Comparison of ENCODE assay signal across 8 mouse cellular contexts in the genomic region with DNA sequence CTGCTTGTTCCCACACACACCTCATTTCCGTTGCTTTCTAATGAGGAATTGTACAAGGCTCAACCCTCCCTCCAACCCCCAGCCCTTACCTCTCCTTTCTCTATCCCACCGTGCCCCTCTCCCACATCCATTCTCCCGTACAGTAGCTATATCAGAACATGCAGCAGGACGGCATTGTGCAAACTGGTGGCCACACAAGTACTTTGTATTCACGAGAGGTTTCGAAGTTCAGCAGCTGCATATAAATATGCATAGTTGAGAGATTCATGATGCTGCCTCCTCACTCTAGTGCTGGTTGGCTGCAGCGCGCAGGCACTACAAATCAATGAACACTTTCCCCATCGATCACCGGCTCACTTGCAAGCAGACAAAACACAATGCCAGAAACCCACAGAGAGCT.
DNase-seq lines count a peak whose midpoint lies in the region; ATAC-seq and TF ChIP-seq lines count a peak whose summit lies in the region.
"Had no signal": no experiment of that assay in that cellular context is flagged by ENCODE, and none has a peak within 500 bp of the region (broad histone marks: within the 10 kb centered on the region; RNA-seq: fewer than 3 reads in every experiment).

No protein-coding gene starts in this region.

- peak; percentile 74 for DNase-seq in brain, embryonic 18.5 days (ENCODE audit: low read depth, low spot score)
- DNase-seq in urinary bladder, adult 18-20 months (ENCODE audit: low spot score in 2 of 2): no peak
- DNase-seq in ovary, adult 18-20 months (ENCODE audit: low spot score): no peak
- DNase-seq in spleen, adult 12 weeks (ENCODE audit: low spot score): no peak

- 0 out of 2 replicates have a peak overlapping the region, but pooled peaks have one; percentile 2 for H3K27ac ChIP-seq in cortical plate, adult 2 months (ENCODE audit: insufficient read depth, low read length)
- H3K27ac ChIP-seq in hindbrain, embryonic 16.5 days (ENCODE audit: low read depth, low read length): peak overlapping the region; percentile 93
- peak overlapping the region; percentile 96 for H3K27ac ChIP-seq in midbrain, embryonic 13.5 days
- H3K27ac ChIP-seq: heart, embryonic 13.5 days had no signal

- 13% methylated on average over 10 of the region's 10 CpGs for whole genome bisulfite sequencing in hindbrain, embryonic 16.5 days
- 16% methylated on average over 10 of the region's 10 CpGs for WGBS in midbrain, embryonic 13.5 days

- peak; percentile 90 for ATAC-seq in hindbrain, embryonic 16.5 days
- peak; percentile 96 for ATAC-seq in midbrain, embryonic 13.5 days

- no peaks in the 10 kb centered on the region for H3K36me3 ChIP-seq in hindbrain, embryonic 16.5 days (ENCODE audit: control insufficient read depth, insufficient read depth, low read length)
- H3K36me3 ChIP-seq in midbrain, embryonic 13.5 days: no peaks in the 10 kb centered on the region

- H3K4me1 ChIP-seq in cortical plate, adult 2 months (ENCODE audit: control insufficient read depth, insufficient read depth, low read length): no peaks in the 10 kb centered on the region
- H3K4me1 ChIP-seq in hindbrain, embryonic 16.5 days (ENCODE audit: control insufficient read depth, insufficient read depth, low read depth, low read length): peaks cover 4% of the 10 kb centered on the region; the same call in 1 of the 2 replicates
- peaks cover 30% of the 10 kb centered on the region for H3K4me1 ChIP-seq in midbrain, embryonic 13.5 days (replicated peaks)
- H3K4me1 ChIP-seq: heart, embryonic 13.5 days had no signal

- no peaks in the 10 kb centered on the region for H3K27me3 ChIP-seq in hindbrain, embryonic 16.5 days (replicated peaks; ENCODE audit: control insufficient read depth, insufficient read depth, low read length)
- no peaks in the 10 kb centered on the region for H3K27me3 ChIP-seq in midbrain, embryonic 13.5 days
- H3K27me3 ChIP-seq: heart, embryonic 13.5 days had no signal

- peak overlapping the region; percentile 59 for H3K4me2 ChIP-seq in hindbrain, embryonic 16.5 days (ENCODE audit: low read length)
- H3K4me2 ChIP-seq in midbrain, embryonic 13.5 days (replicated peaks): peak overlapping the region; percentile 53
- H3K4me2 ChIP-seq: heart, embryonic 13.5 days had no signal

- peak overlapping the region; percentile 46 for H3K4me3 ChIP-seq in cortical plate, adult 2 months (ENCODE audit: insufficient read depth, low read length)
- H3K4me3 ChIP-seq in hindbrain, embryonic 16.5 days (ENCODE audit: low read length): peak overlapping the region; percentile 38
- peak overlapping the region; percentile 30 for H3K4me3 ChIP-seq in midbrain, embryonic 13.5 days (replicated peaks)
- H3K4me3 ChIP-seq: heart, embryonic 13.5 days had no signal

- H3K9ac ChIP-seq in hindbrain, embryonic 16.5 days (ENCODE audit: low read depth, low read length): peak overlapping the region; percentile 62
- H3K9ac ChIP-seq in midbrain, embryonic 13.5 days (replicated peaks): peak overlapping the region; percentile 59
- H3K9ac ChIP-seq: heart, embryonic 13.5 days had no signal

- TF ChIP-seq POLR2A in cortical plate, adult 2 months (IDR thresholded peaks at IDR 0.05; ENCODE audit: extremely low read depth, insufficient read depth, low read length): 0 out of 2 replicates have a peak, but pooled peaks have one; percentile 33

- no peaks in the 10 kb centered on the region for H3K9me3 ChIP-seq in hindbrain, embryonic 16.5 days (ENCODE audit: control insufficient read depth, low read length)
- no peaks in the 10 kb centered on the region for H3K9me3 ChIP-seq in midbrain, embryonic 13.5 days
- H3K9me3 ChIP-seq: heart, embryonic 13.5 days had no signal

- TF ChIP-seq CTCF in cortical plate, adult 2 months (IDR thresholded peaks at IDR 0.05; ENCODE audit: extremely low read depth, insufficient read depth, low read length): no peak

Comparison
In these comparisons a context has a peak if more than half of its experiments do, and no peak if none do; other contexts are left out.
1. H3K27ac ChIP-seq: peak in every context shown above with its lines; median percentile 96 in midbrain, embryonic 13.5 days; 93 in hindbrain, embryonic 16.5 days; 2 in cortical plate, adult 2 months.